Mouse (Mus musculus) CH12F3 (cell line): ENCODE results near the gene Lnpep.

Experiments
- in situ Hi-C: fragments of 300-500 bp; cut with MboI; formaldehyde crosslinking; loops from 2 replicates; pipeline ENCODE4 v1.14.3; 2020; ENCODE audit warnings: low sequenced_read_pairs

Gene Lnpep

GRCm38 (mm10) chr17:17609523-17609922, 15.3 kb downstream of the Lnpep start:
- in situ Hi-C loops, result no loop called here

GRCm38 (mm10) chr17:17608416-17608988, 16.3 kb downstream of the Lnpep start:
- in situ Hi-C loops, result no loop called here

- in situ Hi-C loops, result no loop called here
Measured at GRCm38 (mm10) chr17:17604554-17604953, 20.3 kb downstream of the Lnpep start.

GRCm38 (mm10) chr17:17603609-17604008, 21.2 kb downstream of the Lnpep start:
- in situ Hi-C loops, result no loop called here

- in situ Hi-C loops, result no loop called here
Measured at GRCm38 (mm10) chr17:17602786-17603185, 22.1 kb downstream of the Lnpep start.

GRCm38 (mm10) chr17:17602330-17602729, 22.5 kb downstream of the Lnpep start:
- in situ Hi-C loops, result no loop called here

- in situ Hi-C loops, result no loop called here
Measured at GRCm38 (mm10) chr17:17600804-17601252, 24.0 kb downstream of the Lnpep start.

GRCm38 (mm10) chr17:17600001-17600400, 24.8 kb downstream of the Lnpep start:
- in situ Hi-C loops, result no loop called here

- in situ Hi-C loops, result no loop called here
Measured at GRCm38 (mm10) chr17:17598355-17598754, 26.5 kb downstream of the Lnpep start.

GRCm38 (mm10) chr17:17592926-17593325, 31.9 kb downstream of the Lnpep start:
- in situ Hi-C loops, result no loop called here

- in situ Hi-C loops, result no loop called here
Measured at GRCm38 (mm10) chr17:17587333-17588047, 37.4 kb downstream of the Lnpep start.

- in situ Hi-C loops, result no loop called here
Measured at GRCm38 (mm10) chr17:17585115-17585514, 39.7 kb downstream of the Lnpep start.

- in situ Hi-C loops, result no loop called here
Measured at GRCm38 (mm10) chr17:17583896-17584295, 41.0 kb downstream of the Lnpep start.

- in situ Hi-C loops, result no loop called here
Measured at GRCm38 (mm10) chr17:17581234-17581633, 43.6 kb downstream of the Lnpep start.

- in situ Hi-C loops, result no loop called here
Measured at GRCm38 (mm10) chr17:17576399-17576798, 48.5 kb downstream of the Lnpep start.

GRCm38 (mm10) chr17:17567071-17567470, 57.8 kb downstream of the Lnpep start:
- in situ Hi-C loops, result loop anchor here (10.0 kb wide), 1 partner anchor 172 kb away; no protein-coding TSS in a partner anchor

GRCm38 (mm10) chr17:17548958-17549357, 75.9 kb downstream of the Lnpep start:
- in situ Hi-C loops, result no loop called here

- in situ Hi-C loops, result no loop called here
Measured at GRCm38 (mm10) chr17:17531338-17531737, 93.5 kb downstream of the Lnpep start.

- in situ Hi-C loops, result no loop called here
Measured at GRCm38 (mm10) chr17:17516384-17517016, 108.3 kb downstream of the Lnpep start.

- in situ Hi-C loops, result no loop called here
Measured at GRCm38 (mm10) chr17:17506677-17507076, 118.2 kb downstream of the Lnpep start.

GRCm38 (mm10) chr17:17499278-17499677, 125.6 kb downstream of the Lnpep start:
- in situ Hi-C loops, result no loop called here

- in situ Hi-C loops, result no loop called here
Measured at GRCm38 (mm10) chr17:17498848-17499247, 126.0 kb downstream of the Lnpep start.
